Mouse (Mus musculus) brain, adult 10 weeks (tissue): ENCODE measurements around the gene Zfp653. TPM values are rescaled to one million over a fixed set of nuclear protein-coding genes. Genes with fewer than 3 reads are reported as not detected.

Experiments
- polyA plus RNA-seq: library from polyadenylated mRNA; stranded (reverse); fragments of 350-450 nt; fragmentation: Illumina TruSeq; extraction: RNeasy Lipid Tissue Mini Kit (QIAGEN cat#74804); gene quantifications from one replicate; pipeline ENCODE4 v1.2.3, GENCODE M21; 2015; ENCODE audit warnings: low read depth, low replicate concordance

Gene Zfp653
- 18.0 TPM for polyA plus RNA-seq

DNA sequence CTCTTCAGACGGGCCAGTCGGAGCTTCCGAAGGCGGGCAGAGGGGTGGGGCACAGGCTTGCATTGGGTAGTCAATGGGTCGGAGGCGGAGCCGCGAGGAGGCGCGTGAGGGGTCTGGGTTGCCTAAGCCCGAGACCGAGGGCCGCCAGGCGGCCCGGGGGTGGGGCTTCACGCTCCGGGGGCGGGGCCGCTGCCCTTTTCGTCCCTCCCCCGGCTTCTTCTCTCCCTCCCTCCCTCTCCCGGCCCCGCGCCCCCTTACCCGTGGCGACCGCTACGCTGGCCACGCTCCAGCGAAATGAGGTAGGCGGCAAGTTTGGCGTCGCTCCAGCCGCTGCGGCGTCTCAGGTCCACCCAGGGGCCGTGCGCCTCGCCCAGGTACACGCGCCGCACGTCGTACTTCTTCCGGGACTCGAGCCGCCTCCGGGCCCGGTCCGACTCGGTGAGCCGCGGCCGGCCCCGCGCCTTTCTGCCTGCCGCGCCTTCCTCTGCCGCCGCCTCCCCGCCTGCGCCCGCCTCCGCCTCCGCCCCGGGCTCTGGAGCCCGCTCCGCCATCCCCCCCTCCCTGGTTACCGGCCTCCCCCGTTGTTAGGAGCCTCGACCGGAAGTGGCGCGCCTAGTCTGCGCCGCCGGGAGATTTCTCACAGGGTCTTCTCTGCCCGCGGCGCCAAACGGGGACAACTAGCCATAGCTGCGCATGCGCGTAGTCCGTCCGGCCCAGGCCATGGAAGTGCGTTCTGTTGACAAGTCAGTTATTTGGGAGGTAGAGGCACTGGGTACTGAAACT, at the start of gene Zfp653, which contains the start of gene Gm49318:
Gene Zfp653 (minus strand): TSS at position 586 of the 783 bp plus-strand sequence.
Gene Gm49318 (minus strand): TSS at position 469 of the 783 bp plus-strand sequence.

DNA sequence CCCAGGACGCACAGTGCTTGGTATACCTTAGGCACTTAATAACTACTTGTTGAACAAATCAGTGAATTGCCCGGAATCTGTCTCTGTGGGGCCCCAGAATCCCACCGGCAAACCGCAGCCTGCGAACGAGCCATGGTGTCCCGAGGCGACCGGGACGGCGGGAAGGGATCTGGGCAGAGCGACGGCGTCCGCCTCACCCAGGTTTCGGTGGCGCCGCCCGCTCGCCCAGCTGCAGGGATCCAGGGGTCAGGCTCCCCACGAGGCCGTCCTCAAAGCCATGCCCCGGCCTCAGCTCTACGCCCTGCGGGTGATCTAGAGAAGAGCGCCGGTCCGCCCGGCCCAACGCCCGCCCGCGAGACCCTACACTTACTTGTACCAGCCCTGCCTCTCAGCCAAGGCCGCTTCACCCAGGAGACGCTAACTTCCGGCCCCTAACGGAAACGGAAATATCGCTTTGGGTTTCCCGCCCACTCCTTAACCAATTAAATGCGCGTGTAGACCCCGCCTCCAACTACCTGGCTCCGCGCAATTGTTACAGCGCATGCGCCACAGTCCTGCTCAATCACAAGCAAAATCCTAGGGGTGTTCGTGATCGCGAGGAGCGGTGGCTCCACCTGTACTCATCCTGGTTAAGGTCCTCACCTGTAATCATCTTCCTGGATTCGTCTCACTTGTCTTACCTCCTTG, 45.7 kb upstream of the Zfp653 start, which contains the start of gene Elof1:
Gene Elof1 (minus strand): TSS at position 433 of the 687 bp plus-strand sequence.

DNA sequence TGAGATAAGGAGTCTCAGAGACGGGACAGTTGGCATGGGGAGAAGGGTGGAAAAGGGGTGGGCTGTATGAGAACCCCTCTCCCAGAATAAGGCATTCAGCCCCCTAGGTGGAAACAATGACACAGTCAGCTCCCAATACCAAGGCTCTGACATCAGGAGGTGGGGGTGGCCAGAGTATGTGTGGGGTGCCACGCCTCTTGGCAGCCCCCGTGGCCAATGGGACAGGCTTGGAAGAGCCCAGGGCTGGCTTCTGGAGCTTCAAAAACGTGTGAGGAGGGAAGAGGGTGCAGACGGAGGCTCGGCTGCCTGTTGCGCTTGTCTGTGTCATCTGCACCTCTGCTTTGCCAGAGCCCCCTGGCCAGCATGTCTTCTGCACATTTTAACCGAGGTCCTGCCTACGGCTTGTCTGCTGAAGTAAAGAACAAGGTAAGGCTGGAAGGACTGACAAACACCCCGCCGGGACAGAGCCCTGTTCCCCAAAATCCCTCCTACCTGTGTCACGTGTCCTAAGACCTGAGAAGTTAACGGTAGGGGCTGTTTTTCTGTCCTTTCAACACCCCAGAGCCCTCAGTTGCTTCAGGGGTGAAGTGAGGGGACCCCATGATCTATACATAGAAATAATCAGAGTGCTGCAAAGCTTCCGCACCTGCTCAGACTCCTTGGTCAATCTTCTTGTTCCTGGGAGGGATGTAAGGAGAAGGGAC, 28.0 kb upstream of the Zfp653 start, which contains the start of gene Cnn1:
Gene Cnn1 (plus strand): TSS at position 224 of the 704 bp plus-strand sequence.

DNA sequence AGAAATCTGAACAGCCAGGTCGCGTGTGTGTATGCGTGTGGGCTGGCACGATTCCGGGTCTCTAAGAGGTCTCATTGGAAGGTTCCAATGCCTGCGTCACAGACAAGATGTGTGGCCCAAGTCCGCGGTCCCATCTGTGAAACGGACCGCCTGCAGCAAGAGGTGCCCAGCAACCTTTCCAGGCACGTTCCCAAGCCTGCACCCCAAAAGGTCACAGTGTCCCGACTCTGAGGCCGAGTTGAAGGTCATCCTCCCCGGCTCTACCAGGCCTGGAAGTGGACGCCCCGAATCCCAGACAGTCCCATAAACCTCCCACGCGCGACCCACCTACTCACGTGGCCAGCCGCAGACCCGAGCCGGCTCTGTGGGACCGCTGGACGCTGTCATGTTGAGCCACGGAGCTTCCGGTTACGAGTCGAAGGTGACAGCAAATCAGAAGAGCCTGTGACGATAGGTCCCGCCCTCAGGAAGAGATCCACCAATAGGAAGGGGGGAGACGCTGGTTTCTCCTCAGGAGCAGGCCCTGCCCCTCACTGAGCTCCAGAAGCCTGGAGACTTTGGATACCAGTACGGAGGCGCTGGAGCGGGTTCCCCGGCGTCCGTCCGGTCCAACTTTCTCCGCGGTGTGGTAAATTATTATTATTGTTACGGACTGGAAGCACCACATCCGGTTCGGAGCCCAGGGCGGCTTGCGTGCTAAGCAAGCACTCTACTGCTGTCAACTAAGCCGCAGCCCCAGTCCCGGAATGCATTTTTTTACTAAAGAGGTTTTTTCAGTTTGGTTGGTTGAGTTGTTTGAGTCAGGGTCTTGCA, 14.1 kb upstream of the Zfp653 start, which contains the start of gene Ecsit:
Gene Ecsit (minus strand): TSS at position 417 of the 813 bp plus-strand sequence.

DNA sequence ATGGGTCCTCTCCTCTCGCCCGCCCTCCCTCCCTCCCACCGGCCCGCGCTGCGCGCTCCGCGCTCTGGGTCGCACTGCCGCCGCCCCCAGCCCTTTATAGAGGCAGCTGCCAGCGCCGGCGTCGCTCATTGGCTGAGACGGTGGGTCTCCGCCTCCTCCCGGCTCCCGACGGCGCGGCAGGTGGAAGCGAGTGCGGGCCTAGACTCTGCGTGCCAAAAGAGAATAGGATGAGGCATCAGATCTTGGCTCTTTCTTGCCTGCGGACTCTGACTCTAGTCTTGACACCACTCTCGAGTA, 19.3 kb downstream of the Zfp653 start, which contains the start of gene Elavl3:
Gene Elavl3 (minus strand): TSS at position 66 of the 297 bp plus-strand sequence.

Other genes starting within 250 kb of the Zfp653 start
- gene Angptl8, start 235.9 kb downstream of the Zfp653 start, polyA plus RNA-seq: not detected
- gene Dock6, start 218.7 kb downstream of the Zfp653 start, polyA plus RNA-seq: 14.2 TPM
- 6.5 TPM for gene Rab3d, start 153.2 kb downstream of the Zfp653 start, polyA plus RNA-seq
- gene Ccdc159, start 143.9 kb downstream of the Zfp653 start, polyA plus RNA-seq: 17.4 TPM
- gene Tmem205, start 143.8 kb downstream of the Zfp653 start, polyA plus RNA-seq: 55.2 TPM
- 109 TPM for gene Plppr2, start 134.3 kb downstream of the Zfp653 start, polyA plus RNA-seq
- 17.0 TPM for gene Swsap1, start 115.6 kb downstream of the Zfp653 start, polyA plus RNA-seq
- 11.1 TPM for gene Epor, start 107.9 kb downstream of the Zfp653 start, polyA plus RNA-seq
- gene Rgl3, start 81.9 kb downstream of the Zfp653 start, polyA plus RNA-seq: 1.7 TPM
- 5.1 TPM for gene Ccdc151, start 68.7 kb downstream of the Zfp653 start, polyA plus RNA-seq
- 85.6 TPM for gene Prkcsh, start 68.6 kb downstream of the Zfp653 start, polyA plus RNA-seq
- gene Elavl3, start 19.4 kb downstream of the Zfp653 start, polyA plus RNA-seq: 107 TPM
- gene Gm49318, start 117 bp downstream of the Zfp653 start, polyA plus RNA-seq: 1.0 TPM
- gene Ecsit, start 14.1 kb upstream of the Zfp653 start, polyA plus RNA-seq: 63.5 TPM
- 1.4 TPM for gene Cnn1, start 27.8 kb upstream of the Zfp653 start, polyA plus RNA-seq
- gene Elof1, start 45.8 kb upstream of the Zfp653 start, polyA plus RNA-seq: 146 TPM
- 0.58 TPM for gene Acp5, start 64.3 kb upstream of the Zfp653 start, polyA plus RNA-seq
- gene Pigyl, start 85.5 kb upstream of the Zfp653 start, polyA plus RNA-seq: 79.6 TPM
- gene Zfp872, start 116.7 kb upstream of the Zfp653 start, polyA plus RNA-seq: not detected
- gene Zfp809, start 154.3 kb upstream of the Zfp653 start, polyA plus RNA-seq: 17.8 TPM
- 2.5 TPM for gene Zfp599, start 188.5 kb upstream of the Zfp653 start, polyA plus RNA-seq
- 17.0 TPM for gene Zfp810, start 236.3 kb upstream of the Zfp653 start, polyA plus RNA-seq